Mouse (Mus musculus) kidney, adult 2 months (tissue): ENCODE data around the gene Slit2.

Source experiments
- CTCF ChIP-seq: fragments of 200-500 bp; conservative IDR thresholded peaks from 2 replicates; pipeline ENCODE4 v1.5.1; 2011; ENCODE audit warnings: low read depth, mild to moderate bottlenecking, control low read depth, low read length, moderate library complexity, mixed read lengths; ENCODE audit not compliant: insufficient read depth, insufficient read length
- POLR2A ChIP-seq: fragments of 200-500 bp; IDR thresholded peaks from one replicate; pipeline ENCODE4 v1.6.1; 2011; ENCODE audit warnings: low read depth, low read length, control low read depth

GRCm38 (mm10) chr5:48034875-48035274, 51.9 kb downstream of the Slit2 start:
- TF ChIP-seq CTCF, result no peak
- no peak for TF ChIP-seq POLR2A
